Mouse (Mus musculus) small intestine, adult 2 months (tissue): ENCODE data around the gene Eid2. TPM values are rescaled to one million over a fixed set of nuclear protein-coding genes. Genes with fewer than 3 reads are reported as not detected.
A peak's percentile ranks its signal among the peaks of the same experiment; 100 is the strongest.

ENCODE experiments used
- H3K27ac ChIP-seq: fragments of 200-500 bp; 2 replicates; pipeline ENCODE4 v1.5.1; 2012; ENCODE audit warnings: low read depth, low read length, control low read depth, inconsistent platforms; ENCODE audit not compliant: insufficient read depth
- H3K27me3 ChIP-seq: fragments of 200-500 bp; 2 replicates; pipeline ENCODE4 v1.6.1; 2012; ENCODE audit warnings: mild to moderate bottlenecking, moderate library complexity, low read length, inconsistent platforms; ENCODE audit not compliant: control insufficient read depth, insufficient read depth
- H3K36me3 ChIP-seq: fragments of 200-500 bp; 2 replicates; pipeline ENCODE4 v1.6.1; 2012; ENCODE audit warnings: mild to moderate bottlenecking, low read length, control low read depth, inconsistent platforms; ENCODE audit not compliant: control insufficient read depth, insufficient read depth
- H3K4me1 ChIP-seq: fragments of 200-500 bp; 2 replicates; pipeline ENCODE4 v1.6.1; 2012; ENCODE audit warnings: low read length, inconsistent platforms, mixed read lengths; ENCODE audit not compliant: control insufficient read depth, insufficient read depth, insufficient read length
- H3K4me3 ChIP-seq: fragments of 200-500 bp; 2 replicates; pipeline ENCODE4 v1.5.1; 2012; ENCODE audit warnings: low read depth, mild to moderate bottlenecking, control low read depth, inconsistent platforms, low read length, moderate library complexity
- CTCF ChIP-seq: fragments of 200-500 bp; IDR thresholded peaks from 2 replicates; pipeline ENCODE4 v1.5.1; 2012; ENCODE audit warnings: low read depth, mild to moderate bottlenecking, control low read depth, inconsistent platforms, low read length, moderate library complexity, mixed read lengths; ENCODE audit not compliant: insufficient replicate concordance, insufficient read length; ENCODE audit errors: extremely low read depth
- POLR2A ChIP-seq: fragments of 200-500 bp; IDR thresholded peaks from 2 replicates; pipeline ENCODE4 v1.6.1; 2012; ENCODE audit warnings: low read depth, mild to moderate bottlenecking, control low read depth, inconsistent platforms, low read length, moderate library complexity
- WGBS: fragments of 180-500 bp; shearing (Covaris S2); methylation state at CpG from one replicate; pipeline ENCODE4 v1.1.7; 2018; 5-methylcytosine and 5-hydroxymethylcytosine counted together
- polyA plus RNA-seq: library from polyadenylated mRNA; depleted of rRNA; stranded (reverse); fragments of >200 nt; gene quantifications from 2 replicates; pipeline ENCODE4 v1.2.3, GENCODE M21; 2012; rRNA removed

The Eid2 gene
- polyA plus RNA-seq, 1 experiment: 2.3 TPM

- Histone ChIP-seq H3K36me3 (peaks cover 33% of the 10 kb centered on the region), H3K27ac (no peak overlapping the region), H3K27me3 (no peaks in the 10 kb centered on the region), H3K4me3 (no peak overlapping the region), H3K4me1 (peaks cover 8% of the 10 kb centered on the region)
- no peak for TF ChIP-seq CTCF
- TF ChIP-seq POLR2A: no peak
- WGBS: 80% methylated on average over 9 of the region's 9 CpGs
Measured at GRCm38 (mm10) chr7:28309737-28310136, 42.1 kb downstream of the Eid2 start.

DNA sequence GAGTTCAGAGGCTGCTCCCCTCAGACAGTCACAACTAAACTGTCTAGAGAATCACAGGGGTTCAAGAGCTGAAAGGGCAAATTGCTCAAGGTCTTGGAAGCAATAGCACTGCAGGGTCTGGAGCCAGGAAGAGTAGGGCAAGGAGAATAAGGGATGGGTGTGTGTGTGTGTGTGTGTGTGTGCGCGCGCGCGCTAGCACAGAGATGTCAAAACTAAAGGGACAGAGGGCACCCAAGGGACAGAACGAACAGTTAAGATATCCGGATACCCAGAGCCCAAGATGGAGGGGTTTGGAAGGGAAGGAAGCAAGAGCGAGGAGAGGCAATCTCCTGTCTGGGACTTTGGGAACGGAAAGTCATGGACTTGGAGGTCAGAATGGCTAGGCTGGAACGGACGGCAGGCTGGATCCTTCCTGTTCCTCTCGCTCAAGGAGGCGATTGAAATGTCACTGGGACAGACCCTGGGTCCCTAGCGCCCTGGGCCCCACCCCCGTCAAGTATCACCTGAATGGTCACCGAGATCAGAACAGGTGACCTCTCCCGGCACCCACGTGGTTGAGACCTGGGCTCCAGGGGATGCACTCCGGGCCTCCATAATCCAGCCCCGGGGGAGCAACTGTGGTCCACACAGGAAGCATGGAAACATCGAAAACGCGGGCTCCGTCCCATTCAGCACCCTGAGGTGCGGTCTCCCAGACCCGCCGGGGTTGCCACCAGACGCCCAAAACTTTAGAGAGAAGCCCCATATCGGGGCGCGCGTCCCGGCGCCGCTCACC lies 43.7 kb downstream of the Eid2 start:
- no peaks in the 10 kb centered on the region for H3K27me3 ChIP-seq
- H3K27ac ChIP-seq: no peak overlapping the region
- H3K36me3 ChIP-seq: peaks cover 37% of the 10 kb centered on the region
- 2% methylated on average over 35 of the region's 35 CpGs for WGBS
- peaks cover 8% of the 10 kb centered on the region for H3K4me1 ChIP-seq
- H3K4me3 ChIP-seq: peak overlapping the region; percentile 91
- TF ChIP-seq CTCF: no peak
- no peak for TF ChIP-seq POLR2A

DNA sequence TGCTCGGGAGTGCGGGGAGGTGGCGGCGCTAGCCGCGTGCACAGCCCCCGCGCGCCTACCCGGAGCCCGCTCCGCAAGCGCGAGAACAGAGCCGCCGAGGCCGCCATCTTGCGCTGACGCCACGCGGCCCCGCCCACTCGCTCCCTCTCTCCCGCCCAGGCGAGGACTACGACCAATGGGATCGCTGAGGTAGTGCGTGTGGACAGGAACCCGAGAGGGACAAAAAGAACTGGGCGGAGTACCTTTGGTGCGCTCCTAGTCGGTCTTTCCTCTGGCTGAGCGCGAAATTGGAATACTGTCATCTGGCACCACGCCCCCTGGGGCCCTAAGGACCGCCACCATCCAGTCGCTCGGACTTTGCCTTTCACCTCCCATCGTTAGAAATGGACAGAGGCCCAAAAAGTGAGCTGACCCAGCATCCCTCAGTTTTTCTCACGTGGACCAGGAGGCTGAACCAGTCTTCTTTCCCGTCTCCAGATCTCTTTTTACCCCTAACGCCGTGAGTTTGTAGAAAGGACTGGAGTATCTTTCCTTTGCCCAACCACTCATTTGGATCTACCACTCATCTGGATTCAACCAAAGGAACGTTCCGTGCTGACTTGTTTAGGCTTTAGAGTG lies 44.4 kb downstream of the Eid2 start, which contains the start of gene Timm50:
TSS of gene Timm50 (minus strand) at position 147 of the 618 bp plus-strand sequence.
- H3K36me3 ChIP-seq: peaks cover 37% of the 10 kb centered on the region
- under 1% methylated on average over 45 of the region's 45 CpGs for WGBS
- TF ChIP-seq POLR2A: peak; percentile 69
- no peak for TF ChIP-seq CTCF

GRCm38 (mm10) chr7:28318036-28318435 lies 50.4 kb downstream of the Eid2 start:
- TF ChIP-seq CTCF (no peak), POLR2A (no peak)
- WGBS: 82% methylated on average over 3 of the region's 3 CpGs
- no peaks in the 10 kb centered on the region for H3K27me3 ChIP-seq
- H3K36me3 ChIP-seq: peaks cover 79% of the 10 kb centered on the region
- no peak overlapping the region for H3K4me3 ChIP-seq
- no peak overlapping the region for H3K27ac ChIP-seq
- H3K4me1 ChIP-seq: no peaks in the 10 kb centered on the region

More for the DNA sequence above, 44.4 kb downstream of the Eid2 start, which contains the start of gene Timm50:
- Histone ChIP-seq H3K27ac (no peak within 1 kb of the TSS), H3K4me1 (peaks cover 8% of the 10 kb centered on the region), H3K27me3 (no peaks in the 10 kb centered on the region), H3K4me3 (peak within 1 kb of the TSS; percentile 91)

DNA sequence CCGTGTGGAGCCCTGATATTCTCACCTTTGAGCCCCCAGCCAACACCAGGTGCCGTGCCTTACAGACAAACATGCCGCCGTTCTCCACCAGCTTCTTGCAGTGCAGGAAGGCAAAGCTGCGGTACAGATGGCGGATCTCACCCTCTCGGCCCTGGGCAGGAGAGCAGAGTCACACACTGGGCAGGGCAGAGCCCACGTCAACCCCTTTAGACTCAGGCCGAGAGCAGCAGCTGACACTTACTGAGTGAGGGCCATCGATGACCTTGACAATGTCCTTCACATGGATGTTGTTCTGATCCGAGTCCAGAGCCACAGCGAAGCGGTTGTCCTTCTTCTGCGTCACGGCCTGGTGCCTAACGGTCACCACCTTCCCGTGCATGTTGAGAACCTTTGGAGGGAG lies 51.0 kb downstream of the Eid2 start:
- no peak overlapping the region for H3K27ac ChIP-seq
- 89% methylated on average over 17 of the region's 17 CpGs for WGBS

More for the DNA sequence above, 51.0 kb downstream of the Eid2 start:
- Histone ChIP-seq H3K4me3 (no peak overlapping the region), H3K27me3 (no peaks in the 10 kb centered on the region), H3K36me3 (peaks cover 85% of the 10 kb centered on the region), H3K4me1 (no peaks in the 10 kb centered on the region)
- TF ChIP-seq CTCF: no peak
- no peak for TF ChIP-seq POLR2A

Other genes with a start within 250 kb of the Eid2 start
- gene Psmc4, start 217.8 kb upstream of the Eid2 start, polyA plus RNA-seq: 51.2 and 74.1 TPM in 2 replicates
- 1,238 and 3,973 TPM in 2 replicates for gene Fcgbp, start 196.6 kb upstream of the Eid2 start, polyA plus RNA-seq
- 0.01 and 0.57 TPM in 2 replicates for gene 9530053A07Rik, start 138.4 kb upstream of the Eid2 start, polyA plus RNA-seq
- 15.7 and 26.6 TPM in 2 replicates for gene Fbl, start 98.2 kb upstream of the Eid2 start, polyA plus RNA-seq
- gene Dyrk1b, start 88.4 kb upstream of the Eid2 start, polyA plus RNA-seq: 19.0 and 58.6 TPM in 2 replicates
- gene Eid2b, start 9.9 kb downstream of the Eid2 start, polyA plus RNA-seq: 3.9 and 5.8 TPM in 2 replicates
- not detected in 2 replicates for gene Selenov, start 23.3 kb downstream of the Eid2 start, polyA plus RNA-seq
- gene Dll3, start 34.4 kb downstream of the Eid2 start, polyA plus RNA-seq: 0.44 and 2.4 TPM in 2 replicates
- 37.3 and 62.7 TPM in 2 replicates for gene Timm50, start 44.2 kb downstream of the Eid2 start, polyA plus RNA-seq
- 58.8 and 104 TPM in 2 replicates for gene Supt5, start 70.9 kb downstream of the Eid2 start, polyA plus RNA-seq
- 877 and 996 TPM in 2 replicates for gene Rps16, start 82.8 kb downstream of the Eid2 start, polyA plus RNA-seq
- 22.9 and 58.2 TPM in 2 replicates for gene Plekhg2, start 104.7 kb downstream of the Eid2 start, polyA plus RNA-seq
- 85.4 and 196 TPM in 2 replicates for gene Zfp36, start 112.4 kb downstream of the Eid2 start, polyA plus RNA-seq
- 36.5 and 58.0 TPM in 2 replicates for gene Med29, start 124.8 kb downstream of the Eid2 start, polyA plus RNA-seq
- 27.6 and 67.1 TPM in 2 replicates for gene Paf1, start 125.1 kb downstream of the Eid2 start, polyA plus RNA-seq
- gene Gmfg, start 169.6 kb downstream of the Eid2 start, polyA plus RNA-seq: 5.6 and 7.0 TPM in 2 replicates
- gene Lrfn1, start 184.1 kb downstream of the Eid2 start, polyA plus RNA-seq: 0.91 and 1.4 TPM in 2 replicates
- gene Ifnl2, start 242.6 kb downstream of the Eid2 start, polyA plus RNA-seq: not detected in 2 replicates